Mouse (Mus musculus): ENCODE data around the gene Stt3a.

The Stt3a gene

GRCm38 (mm10) chr9:36767203-36768143, at the start of gene Stt3a:
Gene Stt3a (minus strand): TSS chr9:36767679.
- peak; percentile 97 for DNase-seq (ENCODE audit: extremely low spot score, low spot score)

GRCm38 (mm10) chr9:36814486-36814885, 47.0 kb upstream of the Stt3a start:
- no peak for DNase-seq (ENCODE audit: extremely low spot score, low spot score)

GRCm38 (mm10) chr9:36808126-36808785, 40.8 kb upstream of the Stt3a start:
- no peak for DNase-seq (ENCODE audit: extremely low spot score, low spot score)

- no peak for DNase-seq (ENCODE audit: extremely low spot score, low spot score)
Measured at GRCm38 (mm10) chr9:36805256-36805975, 37.9 kb upstream of the Stt3a start.

GRCm38 (mm10) chr9:36803926-36804325, 36.4 kb upstream of the Stt3a start:
- DNase-seq (ENCODE audit: extremely low spot score, low spot score) = no peak

- no peak for DNase-seq (ENCODE audit: extremely low spot score, low spot score)
Measured at GRCm38 (mm10) chr9:36803386-36803785, 35.9 kb upstream of the Stt3a start.

- no peak for DNase-seq (ENCODE audit: extremely low spot score, low spot score)
Measured at GRCm38 (mm10) chr9:36802951-36803350, 35.5 kb upstream of the Stt3a start.

GRCm38 (mm10) chr9:36801961-36802360, 34.5 kb upstream of the Stt3a start:
- no peak for DNase-seq (ENCODE audit: extremely low spot score, low spot score)

- peak; percentile 93 for DNase-seq (ENCODE audit: extremely low spot score, low spot score)
Measured at GRCm38 (mm10) chr9:36796781-36797555, 29.5 kb upstream of the Stt3a start, which contains the start of gene Ei24. Gene Ei24 (minus strand): TSS chr9:36797393.

GRCm38 (mm10) chr9:36796224-36796623, 28.7 kb upstream of the Stt3a start:
- no peak for DNase-seq (ENCODE audit: extremely low spot score, low spot score)

- DNase-seq (ENCODE audit: extremely low spot score, low spot score) = no peak
Measured at GRCm38 (mm10) chr9:36795556-36795955, 28.1 kb upstream of the Stt3a start.

GRCm38 (mm10) chr9:36794487-36794886, 27.0 kb upstream of the Stt3a start:
- DNase-seq (ENCODE audit: extremely low spot score, low spot score) = no peak

- no peak for DNase-seq (ENCODE audit: extremely low spot score, low spot score)
Measured at GRCm38 (mm10) chr9:36792191-36792590, 24.7 kb upstream of the Stt3a start.

- no peak for DNase-seq (ENCODE audit: extremely low spot score, low spot score)
Measured at GRCm38 (mm10) chr9:36783921-36784320, 16.4 kb upstream of the Stt3a start.

GRCm38 (mm10) chr9:36769048-36769413, 1.6 kb upstream of the Stt3a start:
- DNase-seq (ENCODE audit: extremely low spot score, low spot score) = no peak

GRCm38 (mm10) chr9:36768156-36769047, 923 bp upstream of the Stt3a start:
- DNase-seq (ENCODE audit: extremely low spot score, low spot score) = peak; percentile 64

GRCm38 (mm10) chr9:36764378-36764777, 3.1 kb downstream of the Stt3a start:
- DNase-seq (ENCODE audit: extremely low spot score, low spot score) = no peak

- DNase-seq (ENCODE audit: extremely low spot score, low spot score) = no peak
Measured at GRCm38 (mm10) chr9:36727034-36727755, 40.3 kb downstream of the Stt3a start, which contains the start of gene Chek1. Gene Chek1 (minus strand): TSS chr9:36727065.

Measured in neural tube, embryonic 10.5 days (tissue).